Mouse (Mus musculus) thymus, postnatal 14 days (tissue): ENCODE measurements around the gene Psg28.
"Not testable (repeated sequence)": the region's sequence is repeated elsewhere in the genome, so short reads cannot be mapped to it uniquely, and the experiment has no call there.

Experiments
- DNase-seq: peaks from one replicate; pipeline ENCODE4 v3.0.0; 2021

Gene Psg28

GRCm38 (mm10) chr7:18431941-18432340, at the start of gene Psg28:
Gene Psg28 (minus strand): TSS chr7:18432041.
- not testable (repeated sequence) for DNase-seq

GRCm38 (mm10) chr7:18403407-18403806, 28.4 kb downstream of the Psg28 start:
- DNase-seq, result no peak

- DNase-seq, result no peak
These were observed 29.2 kb downstream of the Psg28 start for GRCm38 (mm10) chr7:18402527-18403237.

GRCm38 (mm10) chr7:18391483-18391882, 40.4 kb downstream of the Psg28 start:
- DNase-seq, result not testable (repeated sequence)

DNA sequence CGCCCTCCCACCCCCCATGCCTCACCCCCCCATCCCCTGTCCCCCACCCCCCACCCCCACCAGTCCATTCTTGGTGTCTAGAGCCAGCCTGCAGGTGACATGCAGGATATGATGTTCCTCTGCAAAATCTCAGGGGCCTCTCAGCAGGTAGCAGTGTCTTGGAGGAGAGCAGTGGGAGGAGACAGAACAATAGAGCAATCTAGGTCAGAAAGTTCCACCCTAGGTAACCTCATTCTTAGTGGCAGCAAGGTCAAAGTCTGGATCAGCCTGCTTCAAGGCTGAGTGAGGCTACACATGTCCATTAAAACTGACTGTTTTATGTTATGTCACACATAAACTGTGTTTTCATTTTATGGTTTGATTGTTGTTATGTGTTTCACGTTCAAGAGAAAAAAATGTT, 53.5 kb downstream of the Psg28 start:
- DNase-seq, result no peak
